Mouse (Mus musculus): ENCODE measurements around the gene Trpv6. TPM values are rescaled to one million over a fixed set of nuclear protein-coding genes. Genes with fewer than 3 reads are reported as not detected.
A peak's percentile ranks its signal among the peaks of the same experiment; 100 is the strongest.

The Trpv6 gene
- total RNA-seq (2021), result under 1 TPM in 1 of 2 experiments, not detected in 1; 0.88 TPM
- long read RNA-seq, experiment 1, partial matches to known transcripts, result 0 of 1 reads
- long read RNA-seq, experiment 1, other reads (novel, unspliced or antisense), result 1 of 1 reads
- long read RNA-seq, experiment 2, partial matches to known transcripts, result 0 of 2 reads
- long read RNA-seq, experiment 2, other reads (novel, unspliced or antisense), result 2 of 2 reads

DNA sequence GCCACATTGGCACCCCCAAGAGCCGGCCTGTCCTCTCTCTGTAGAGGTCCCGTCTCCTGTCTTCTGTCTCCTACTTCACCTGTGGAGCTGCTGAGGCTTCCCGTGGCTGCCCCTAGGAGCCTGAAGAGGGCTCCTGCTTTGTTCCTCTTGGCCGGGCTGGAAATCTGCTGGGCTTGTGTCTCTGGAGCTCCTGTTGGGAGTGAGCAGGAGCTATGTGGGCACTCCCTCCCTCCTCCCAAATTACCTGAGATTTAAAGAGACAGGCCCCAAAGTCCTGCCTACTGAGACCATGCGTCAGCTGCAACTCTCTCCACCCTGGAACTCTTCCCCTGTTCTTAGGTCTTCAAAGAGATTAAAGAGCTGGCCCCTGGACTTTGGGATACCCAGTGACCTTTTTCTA lies at the start of gene Trpv6:
TSS of gene Trpv6 (minus strand) at position 228 of the 400 bp plus-strand sequence.
- no peak for DNase-seq (ENCODE audit: low spot score in 2 of 2)

GRCm38 (mm10) chr6:41685596-41685995 lies 49.4 kb upstream of the Trpv6 start:
- no peak for DNase-seq (ENCODE audit: low spot score in 2 of 2)

- DNase-seq (ENCODE audit: low spot score in 2 of 2), result no peak
These were observed 48.7 kb upstream of the Trpv6 start for GRCm38 (mm10) chr6:41684911-41685310.

GRCm38 (mm10) chr6:41684131-41684530 lies 47.9 kb upstream of the Trpv6 start, which contains the start of gene Llcfc1:
Gene Llcfc1 (plus strand): TSS chr6:41684431.
- DNase-seq (ENCODE audit: low spot score in 2 of 2), result no peak

- DNase-seq (ENCODE audit: low spot score in 2 of 2), result no peak
These were observed 45.5 kb upstream of the Trpv6 start for GRCm38 (mm10) chr6:41681656-41682055.

DNA sequence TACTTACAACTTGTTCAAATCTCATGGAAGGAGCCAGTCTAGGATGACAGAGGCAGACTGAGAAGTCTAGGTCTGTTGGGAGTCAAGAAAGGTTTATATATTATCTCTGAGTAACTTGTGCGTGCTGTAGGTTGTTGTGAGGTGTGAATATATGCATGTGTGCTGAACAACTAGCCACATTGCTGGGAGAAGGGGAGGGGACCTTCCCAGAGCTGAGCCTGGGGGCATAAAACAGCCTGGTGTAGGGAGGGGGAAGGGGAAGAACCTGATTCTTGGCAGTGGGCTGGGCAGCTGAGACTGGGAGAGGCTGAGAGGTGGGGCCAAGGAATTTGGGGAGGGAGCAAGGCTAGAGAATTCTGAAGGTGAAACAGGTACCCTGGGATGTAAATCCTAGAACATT lies 44.5 kb upstream of the Trpv6 start, which contains the start of gene Trpv5:
TSS of gene Trpv5 (minus strand) at position 101 of the 400 bp plus-strand sequence.
- DNase-seq (ENCODE audit: low spot score in 2 of 2), result no peak

- DNase-seq (ENCODE audit: low spot score in 2 of 2), result no peak
These were observed 40.3 kb upstream of the Trpv6 start for GRCm38 (mm10) chr6:41676530-41676929.

- no peak for DNase-seq (ENCODE audit: low spot score in 2 of 2)
These were observed 26.1 kb upstream of the Trpv6 start for GRCm38 (mm10) chr6:41662320-41662719.

DNA sequence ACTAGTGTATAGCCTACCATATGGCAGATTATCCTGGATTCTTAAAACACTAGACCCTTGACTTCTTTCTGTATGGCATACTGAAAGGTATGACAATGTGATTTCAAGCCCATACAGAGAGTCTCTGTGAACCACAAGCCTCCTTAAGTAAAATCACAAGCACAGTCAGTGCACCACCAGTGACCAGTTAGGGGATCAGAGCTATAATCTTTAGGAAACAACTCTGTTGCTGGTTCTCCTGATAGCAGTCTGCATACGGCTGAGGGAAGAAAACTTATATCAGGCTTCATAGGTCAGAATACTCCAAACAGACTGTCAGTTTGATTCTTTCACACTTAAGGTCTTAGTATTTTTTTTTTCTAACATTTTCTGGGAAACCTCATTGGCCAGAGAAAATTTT lies 22.3 kb upstream of the Trpv6 start:
- no peak for DNase-seq (ENCODE audit: low spot score in 2 of 2)

GRCm38 (mm10) chr6:41654648-41655047 lies 18.4 kb upstream of the Trpv6 start:
- no peak for DNase-seq (ENCODE audit: low spot score in 2 of 2)

GRCm38 (mm10) chr6:41653173-41653572 lies 17.0 kb upstream of the Trpv6 start:
- no peak for DNase-seq (ENCODE audit: low spot score in 2 of 2)

GRCm38 (mm10) chr6:41646672-41647071 lies 10.5 kb upstream of the Trpv6 start:
- no peak for DNase-seq (ENCODE audit: low spot score in 2 of 2)

DNA sequence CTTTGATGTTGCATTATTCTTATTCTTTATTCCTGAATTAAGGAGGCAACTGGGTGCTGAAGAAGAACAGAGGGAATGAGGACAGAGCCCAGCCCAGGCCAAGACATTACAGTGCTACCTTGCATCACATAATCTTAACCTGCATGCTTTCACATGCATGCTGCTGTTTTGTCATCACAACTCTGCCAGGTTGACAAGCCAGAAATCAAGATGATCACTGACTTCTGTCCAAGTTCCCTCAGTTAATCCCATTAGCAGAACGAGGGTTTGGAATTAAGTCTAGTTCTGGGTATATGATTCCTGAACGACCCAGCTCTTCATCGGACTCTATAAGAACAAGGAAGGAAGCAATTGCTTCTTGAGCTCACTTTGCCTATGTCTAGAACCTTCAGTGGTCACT lies 10.0 kb upstream of the Trpv6 start:
- no peak for DNase-seq (ENCODE audit: low spot score in 2 of 2)

- no peak for DNase-seq (ENCODE audit: low spot score in 2 of 2)
These were observed 7.0 kb upstream of the Trpv6 start for GRCm38 (mm10) chr6:41643227-41643626.

DNA sequence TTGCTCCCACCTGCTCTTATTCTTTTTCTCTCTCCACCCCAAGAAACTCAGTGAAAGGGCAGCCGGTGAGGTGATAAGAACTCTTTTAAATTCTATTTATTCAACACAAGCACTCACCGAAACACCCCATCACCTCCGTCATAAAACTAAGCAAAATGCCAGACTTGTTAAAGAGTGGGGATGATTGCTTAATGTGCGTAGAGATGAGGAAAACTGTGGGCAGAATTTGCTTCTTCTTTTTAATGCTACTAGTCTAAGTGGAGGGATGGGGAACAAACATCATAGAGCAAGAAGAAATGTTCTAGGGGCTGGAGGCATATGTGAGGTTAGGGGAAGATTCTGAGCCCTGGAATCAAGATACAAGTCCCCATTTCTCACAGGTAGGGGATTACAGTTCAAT lies 6.6 kb upstream of the Trpv6 start:
- DNase-seq (ENCODE audit: low spot score in 2 of 2), result no peak

GRCm38 (mm10) chr6:41641173-41641866 lies 5.1 kb upstream of the Trpv6 start:
- no peak for DNase-seq (ENCODE audit: low spot score in 2 of 2)

DNA sequence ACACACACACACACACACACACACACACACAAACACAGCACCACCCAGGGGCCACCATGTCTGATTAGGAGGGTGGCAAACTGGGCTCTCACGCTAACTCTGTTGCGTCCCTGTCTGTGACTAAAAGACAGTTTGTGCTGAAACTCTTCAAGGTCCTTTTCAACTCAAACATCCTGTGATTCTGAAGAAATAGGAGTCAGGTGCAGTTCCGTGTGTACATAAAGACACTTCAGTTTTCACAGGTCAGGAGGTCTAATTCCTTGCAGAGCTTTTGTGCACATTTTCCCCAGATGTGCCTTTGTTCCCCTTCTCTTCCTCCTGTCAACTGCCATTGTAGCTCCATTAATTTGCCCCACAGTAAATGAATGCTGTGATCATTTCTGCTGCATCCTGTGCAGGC lies 4.2 kb upstream of the Trpv6 start:
- DNase-seq (ENCODE audit: low spot score in 2 of 2), result no peak

- DNase-seq (ENCODE audit: low spot score in 2 of 2), result no peak
These were observed 1.8 kb upstream of the Trpv6 start for GRCm38 (mm10) chr6:41637927-41638506.

DNA sequence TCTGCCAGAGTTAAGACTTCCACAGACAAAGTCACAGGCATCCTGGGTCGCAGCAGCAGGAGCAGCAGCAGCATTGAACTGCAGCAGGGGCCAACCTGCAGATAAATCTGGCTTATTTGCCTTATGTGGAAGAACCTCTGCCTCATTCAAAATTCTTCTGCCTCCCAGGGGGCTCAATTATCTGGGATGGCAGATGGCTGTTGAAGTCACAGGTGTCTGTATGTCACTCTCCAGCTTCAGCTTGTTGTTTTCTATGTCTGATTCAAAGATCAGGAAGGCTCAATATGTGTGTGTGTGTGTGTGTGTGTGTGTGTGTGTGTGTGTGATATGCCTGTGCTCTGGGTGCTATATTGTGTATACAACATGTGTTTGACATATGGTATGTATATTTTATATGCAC lies 1.2 kb upstream of the Trpv6 start:
- no peak for DNase-seq (ENCODE audit: low spot score in 2 of 2)

GRCm38 (mm10) chr6:41635211-41635610 lies 994 bp downstream of the Trpv6 start:
- DNase-seq (ENCODE audit: low spot score in 2 of 2), result no peak

- peak in 1 of 2 experiments; percentile 13 for DNase-seq (ENCODE audit: low spot score in 2 of 2)
These were observed 4.7 kb downstream of the Trpv6 start for GRCm38 (mm10) chr6:41631549-41631948.

DNA sequence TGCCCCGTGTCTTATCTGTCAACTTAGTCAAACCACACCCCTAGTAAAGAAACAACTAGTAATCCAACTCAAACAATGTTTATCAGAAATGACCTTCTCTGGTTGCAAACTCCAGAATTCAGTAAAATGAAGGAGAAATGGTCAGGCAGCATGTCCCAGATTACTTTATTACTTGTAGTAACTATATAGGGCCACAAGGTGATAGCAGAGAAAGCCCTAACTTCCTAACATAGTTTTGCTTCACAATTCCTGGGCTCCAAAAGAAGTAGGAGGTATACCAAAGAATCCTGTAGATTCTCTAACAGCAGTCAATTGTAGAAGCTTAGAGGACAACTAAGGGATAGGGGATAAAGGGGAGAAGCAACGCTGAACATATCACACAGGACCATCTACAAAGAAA lies 5.4 kb downstream of the Trpv6 start:
- no peak for DNase-seq (ENCODE audit: low spot score in 2 of 2)

DNA sequence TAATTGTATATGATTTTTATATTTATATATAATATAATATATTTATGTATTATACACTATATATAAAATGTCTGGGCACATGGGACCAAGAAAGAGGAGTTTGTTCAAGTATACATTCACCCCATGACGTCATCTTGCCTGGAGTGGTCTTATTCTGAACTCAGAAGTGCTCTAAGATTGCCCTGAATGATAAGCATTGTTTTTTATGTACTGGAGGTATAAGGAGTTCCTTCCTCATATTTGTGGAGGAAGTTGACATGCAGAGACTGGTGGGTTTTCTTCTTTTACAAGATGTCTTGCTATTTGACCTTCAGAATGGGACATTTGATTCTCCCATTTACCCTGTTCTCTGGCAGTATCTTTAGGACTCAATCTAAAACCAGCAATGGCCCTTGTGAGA lies 8.0 kb downstream of the Trpv6 start:
- DNase-seq (ENCODE audit: low spot score in 2 of 2), result no peak

Measured in layer of hippocampus, postnatal 14 days (tissue).